ENCODE assay signal across 28 mouse cellular contexts in genomic region chr4:132369953-132370750, GRCm38 (mm10). TPM values are rescaled to one million over a fixed set of nuclear protein-coding genes. Genes with fewer than 3 reads are reported as not detected.
DNase-seq lines count a peak whose midpoint lies in the region; ATAC-seq and TF ChIP-seq lines count a peak whose summit lies in the region.
"Had no signal": no experiment of that assay in that cellular context is flagged by ENCODE, and none has a peak within 500 bp of the region (broad histone marks: within the 10 kb centered on the region; RNA-seq: fewer than 3 reads in every experiment).

No protein-coding gene starts in this region.

- WGBS in lung, postnatal 0 days: 73% methylated on average over 8 of the region's 8 CpGs

- ATAC-seq in lung, postnatal 0 days: peak; percentile 44; the same call in 1 of the 2 replicates
- ATAC-seq in CD4-positive, CD25-positive, alpha-beta regulatory T cell, adult 4 months: no peak
- ATAC-seq: activated CD4-positive, CD25-positive, alpha-beta regulatory T cell, adult 4 months; forebrain, embryonic 13.5 days; forebrain, embryonic 16.5 days; intestine, postnatal 0 days had no signal

- 0 out of 2 replicates have a peak overlapping the region, but pooled peaks have one; percentile 20 for H3K27ac ChIP-seq in lung, postnatal 0 days (ENCODE audit: low read length)
- 0 out of 2 replicates have a peak overlapping the region, but pooled peaks have one; percentile 45 for H3K27ac ChIP-seq in embryonic fibroblast, embryonic 13.5 days (ENCODE audit: insufficient read depth, low read length)
- H3K27ac ChIP-seq: embryonic facial prominence, embryonic 10.5 days; embryonic facial prominence, embryonic 13.5 days; forebrain, embryonic 10.5 days; forebrain, embryonic 13.5 days; gastrocnemius, adult 2 months; heart, adult 2 months; hindbrain, embryonic 12.5 days; hindbrain, embryonic 15.5 days had no signal

- H3K36me3 ChIP-seq in lung, postnatal 0 days (ENCODE audit: insufficient read depth, low read length): peaks cover 28% of the 10 kb centered on the region

- peak; percentile 60 for DNase-seq in lung, postnatal 0 days (ENCODE audit: low spot score)
- no peak for DNase-seq in lung, postnatal 25 days (ENCODE audit: low spot score)
- DNase-seq in 3T3-L1 (ENCODE audit: low read depth, low spot score): peak; percentile 81
- DNase-seq in NIH3T3 (ENCODE audit: low read depth): peak; percentile 82
- DNase-seq in urinary bladder, postnatal 10 days (ENCODE audit: low spot score): no peak
- DNase-seq in adrenal gland, adult 2 months: no peak
- DNase-seq: adrenal gland, postnatal 10 days; adrenal gland, postnatal 36 days; cerebellum, adult 11 months; cerebellum, adult 2 months; cerebellum, adult 9-11 months; cerebellum, postnatal 25 days; embryo, embryonic 11 days; gastrocnemius, adult 2 months; gastrocnemius, postnatal 25 days; heart, adult 2 months had no signal

- H3K4me2 ChIP-seq in lung, postnatal 0 days (replicated peaks; ENCODE audit: low read depth, low read length): no peak overlapping the region
- H3K4me2 ChIP-seq: embryonic facial prominence, embryonic 13.5 days; forebrain, embryonic 13.5 days; heart, embryonic 11.5 days; hindbrain, embryonic 12.5 days; hindbrain, embryonic 15.5 days had no signal

- H3K9me3 ChIP-seq in lung, postnatal 0 days (ENCODE audit: low read length): no peaks in the 10 kb centered on the region
- H3K9me3 ChIP-seq: embryonic facial prominence, embryonic 10.5 days; embryonic facial prominence, embryonic 13.5 days; forebrain, embryonic 10.5 days; forebrain, embryonic 13.5 days; hindbrain, embryonic 12.5 days; hindbrain, embryonic 15.5 days had no signal

- TF ChIP-seq EP300 in lung, postnatal 0 days (IDR thresholded peaks at IDR 0.05): peak; percentile 12; the same call in 1 of the 2 replicates

- H3K9ac ChIP-seq in lung, postnatal 0 days (replicated peaks; ENCODE audit: low read depth): no peak overlapping the region
- H3K9ac ChIP-seq: embryonic facial prominence, embryonic 13.5 days; forebrain, embryonic 13.5 days; hindbrain, embryonic 12.5 days; hindbrain, embryonic 15.5 days had no signal

- TF ChIP-seq POLR2A in embryonic fibroblast, embryonic 13.5 days (IDR thresholded peaks at IDR 0.05; ENCODE audit: low read depth, low read length): no peak

- H3K27me3 ChIP-seq in lung, postnatal 0 days (replicated peaks; ENCODE audit: insufficient read depth, low read length): no peaks in the 10 kb centered on the region
- H3K27me3 ChIP-seq: embryonic facial prominence, embryonic 13.5 days; forebrain, embryonic 13.5 days; hindbrain, embryonic 12.5 days; hindbrain, embryonic 15.5 days had no signal

- no peak for TF ChIP-seq CTCF in lung, postnatal 0 days (IDR thresholded peaks at IDR 0.05)
- no peak for TF ChIP-seq CTCF in embryonic fibroblast, embryonic 13.5 days (IDR thresholded peaks at IDR 0.05; ENCODE audit: borderline replicate concordance, insufficient read depth, low read length)

- H3K4me1 ChIP-seq in lung, postnatal 0 days (ENCODE audit: insufficient read depth, low read depth, low read length): no peaks in the 10 kb centered on the region
- H3K4me1 ChIP-seq in embryonic fibroblast, embryonic 13.5 days (ENCODE audit: control insufficient read depth, insufficient read depth, low read length): peaks cover 7% of the 10 kb centered on the region
- H3K4me1 ChIP-seq: embryonic facial prominence, embryonic 10.5 days; embryonic facial prominence, embryonic 13.5 days; forebrain, embryonic 10.5 days; forebrain, embryonic 13.5 days; hindbrain, embryonic 12.5 days; hindbrain, embryonic 15.5 days had no signal

- H3K4me3 ChIP-seq in lung, postnatal 0 days (ENCODE audit: low read depth, low read length): no peak overlapping the region
- no peak overlapping the region for H3K4me3 ChIP-seq in embryonic fibroblast, embryonic 13.5 days (ENCODE audit: insufficient read depth, low read length)
- H3K4me3 ChIP-seq: embryonic facial prominence, embryonic 10.5 days; embryonic facial prominence, embryonic 13.5 days; forebrain, embryonic 10.5 days; forebrain, embryonic 13.5 days; gastrocnemius, adult 2 months; heart, adult 2 months; hindbrain, embryonic 12.5 days; hindbrain, embryonic 15.5 days had no signal

RNA-seq across cellular contexts. Expression of gene Rcc1, which starts 16.7 kb away (rescaled TPM):
- 14.3 and 14.7 TPM in 2 replicates for polyA plus RNA-seq in lung, postnatal 0 days (2015; fragmentation: Nextera tagmentation; extraction: Ambion mirVana)
- polyA plus RNA-seq in embryonic fibroblast, embryonic 13.5 days (2011; ENCODE audit: insufficient read length, low read depth, missing spikeins): 33.6 and 34.4 TPM in 2 replicates
- 10 to 100 TPM; 11.7 to 23.9 TPM for polyA plus RNA-seq in CD4-positive, CD25-positive, alpha-beta regulatory T cell, adult 4 months (2017; shearing (Covaris generic))
- 10 to 100 TPM; 12.4 to 16.9 TPM for total RNA-seq in adrenal gland, adult 2 months (2021)
- 4.3 TPM in 2 replicates for polyA plus RNA-seq in adrenal gland, adult 2 months (2012; rRNA removed)

RNA-seq across cellular contexts. Expression of gene Trnau1ap, which starts 40.8 kb away (rescaled TPM):
- 49.8 and 52.9 TPM in 2 replicates for polyA plus RNA-seq in lung, postnatal 0 days (2015; fragmentation: Nextera tagmentation; extraction: Ambion mirVana)
- polyA plus RNA-seq in embryonic fibroblast, embryonic 13.5 days (2011; ENCODE audit: insufficient read length, low read depth, missing spikeins): 29.6 and 33.5 TPM in 2 replicates
- polyA plus RNA-seq in CD4-positive, CD25-positive, alpha-beta regulatory T cell, adult 4 months (2017; shearing (Covaris generic)): 10 to 100 TPM; 40.7 to 48.9 TPM
- 10 to 100 TPM; 31.6 to 36.4 TPM for total RNA-seq in adrenal gland, adult 2 months (2021)
- 14.9 and 16.5 TPM in 2 replicates for polyA plus RNA-seq in adrenal gland, adult 2 months (2012; rRNA removed)

RNA-seq across cellular contexts. Expression of gene Phactr4, which starts 52.1 kb away (rescaled TPM):
- 13.4 and 15.3 TPM in 2 replicates for polyA plus RNA-seq in lung, postnatal 0 days (2015; fragmentation: Nextera tagmentation; extraction: Ambion mirVana)
- polyA plus RNA-seq in embryonic fibroblast, embryonic 13.5 days (2011; ENCODE audit: insufficient read length, low read depth, missing spikeins): 28.5 and 33.5 TPM in 2 replicates
- 1 to 10 TPM; 5.6 to 6.0 TPM for polyA plus RNA-seq in CD4-positive, CD25-positive, alpha-beta regulatory T cell, adult 4 months (2017; shearing (Covaris generic))
- 10 to 100 TPM; 47.0 to 79.3 TPM for total RNA-seq in adrenal gland, adult 2 months (2021)
- polyA plus RNA-seq in adrenal gland, adult 2 months (2012; rRNA removed): 8.9 and 12.5 TPM in 2 replicates

Comparison
In these comparisons a context has a peak if more than half of its experiments do, and no peak if none do; other contexts are left out.
1. DNase-seq: peak in lung, postnatal 0 days (single experiment), 3T3-L1 (single experiment) and NIH3T3 (single experiment); none in lung, postnatal 25 days (single experiment), urinary bladder, postnatal 10 days (single experiment) and adrenal gland, adult 2 months (single experiment).